Mouse (Mus musculus) ES-Bruce4 (cell line): ENCODE results near the gene Tgfb2. TPM values are rescaled to one million over a fixed set of nuclear protein-coding genes. Genes with fewer than 3 reads are reported as not detected.

ENCODE experiments used
- H3K27ac ChIP-seq: 2 replicates; pipeline ENCODE4 v1.5.1; 2012; ENCODE audit warnings: low read length, inconsistent platforms; ENCODE audit not compliant: insufficient read depth
- H3K27me3 ChIP-seq: 2 replicates; pipeline ENCODE4 v1.6.1; 2012; ENCODE audit warnings: mild to moderate bottlenecking, low read length, inconsistent platforms; ENCODE audit not compliant: control insufficient read depth, poor library complexity, insufficient read depth, severe bottlenecking
- H3K36me3 ChIP-seq: 2 replicates; pipeline ENCODE4 v1.6.1; 2012; ENCODE audit warnings: inconsistent platforms, mild to moderate bottlenecking, low read length, moderate library complexity; ENCODE audit not compliant: control insufficient read depth, poor library complexity, insufficient read depth, severe bottlenecking
- H3K4me1 ChIP-seq: one replicate; pipeline ENCODE4 v1.8.1; 2011; ENCODE audit warnings: low read length; ENCODE audit not compliant: control insufficient read depth, insufficient read depth
- H3K4me3 ChIP-seq: 2 replicates; pipeline ENCODE4 v1.5.1; 2011; ENCODE audit warnings: low read depth, mild to moderate bottlenecking, low read length
- H3K9ac ChIP-seq: 2 replicates; pipeline ENCODE4 v1.6.1; 2012; ENCODE audit warnings: low read depth, mild to moderate bottlenecking, inconsistent platforms; ENCODE audit not compliant: poor library complexity, severe bottlenecking
- H3K9me3 ChIP-seq: replicated peaks from 2 replicates; pipeline ENCODE4 v1.6.1; 2012; ENCODE audit warnings: mild to moderate bottlenecking, low read length, inconsistent platforms; ENCODE audit not compliant: control insufficient read depth, poor library complexity, insufficient read depth, severe bottlenecking
- CTCF ChIP-seq: IDR thresholded peaks from one replicate; pipeline ENCODE4 v1.8.1; 2011; ENCODE audit warnings: low read depth, low read length
- EP300 ChIP-seq: IDR thresholded peaks from 2 replicates; pipeline ENCODE4 v1.6.1; 2011; ENCODE audit warnings: low read depth, low read length; ENCODE audit not compliant: insufficient read depth
- POLR2A ChIP-seq: IDR thresholded peaks from one replicate; pipeline ENCODE4 v1.8.1; 2011; ENCODE audit warnings: low read length; ENCODE audit not compliant: insufficient read depth
- polyA plus RNA-seq: library from polyadenylated mRNA; stranded (reverse); fragments of >200 nt; gene quantifications from 2 replicates; pipeline ENCODE4 v1.2.4, GENCODE M21; 2011; ENCODE audit warnings: low read depth; ENCODE audit not compliant: missing spikeins, insufficient read depth, insufficient read length

Gene Tgfb2
- polyA plus RNA-seq, 1 experiment, result 11.9 TPM

DNA sequence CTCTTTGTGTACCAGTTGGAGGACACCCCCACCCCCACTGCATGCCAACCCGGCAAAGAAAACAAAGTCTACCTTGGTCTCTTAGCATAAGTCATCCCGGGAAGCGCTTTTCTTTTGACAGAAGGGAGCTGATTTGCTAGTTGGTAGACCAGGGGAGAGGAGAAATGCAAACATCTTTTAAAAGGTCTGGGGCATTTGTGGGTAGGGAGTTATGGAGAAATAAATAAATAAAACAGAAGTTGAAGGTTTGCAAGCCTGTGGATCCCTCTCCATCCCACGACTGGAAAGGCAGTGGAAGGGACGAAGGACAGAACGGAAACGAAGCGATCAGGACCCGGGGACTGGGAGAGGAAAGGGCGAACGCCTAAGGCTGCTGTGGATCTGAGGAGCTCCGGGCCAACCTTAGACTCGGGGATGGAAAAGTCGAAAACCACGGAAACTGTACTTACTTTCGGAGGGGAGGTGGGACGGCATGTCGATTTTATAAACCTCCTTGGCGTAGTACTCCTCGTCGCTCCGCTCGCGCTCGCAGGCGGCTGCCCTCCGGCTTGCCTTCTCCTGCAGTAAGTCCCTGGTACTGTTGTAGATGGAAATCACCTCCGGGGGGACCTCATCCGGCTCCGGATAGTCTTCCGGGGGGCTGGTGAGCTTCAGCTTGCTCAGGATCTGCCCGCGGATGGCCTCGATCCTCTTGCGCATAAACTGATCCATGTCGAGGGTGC is 1.6 kb downstream of the Tgfb2 start:
- no peak overlapping the region for H3K27ac ChIP-seq
- TF ChIP-seq EP300 (no peak), POLR2A (no peak), CTCF (no peak)

DNA sequence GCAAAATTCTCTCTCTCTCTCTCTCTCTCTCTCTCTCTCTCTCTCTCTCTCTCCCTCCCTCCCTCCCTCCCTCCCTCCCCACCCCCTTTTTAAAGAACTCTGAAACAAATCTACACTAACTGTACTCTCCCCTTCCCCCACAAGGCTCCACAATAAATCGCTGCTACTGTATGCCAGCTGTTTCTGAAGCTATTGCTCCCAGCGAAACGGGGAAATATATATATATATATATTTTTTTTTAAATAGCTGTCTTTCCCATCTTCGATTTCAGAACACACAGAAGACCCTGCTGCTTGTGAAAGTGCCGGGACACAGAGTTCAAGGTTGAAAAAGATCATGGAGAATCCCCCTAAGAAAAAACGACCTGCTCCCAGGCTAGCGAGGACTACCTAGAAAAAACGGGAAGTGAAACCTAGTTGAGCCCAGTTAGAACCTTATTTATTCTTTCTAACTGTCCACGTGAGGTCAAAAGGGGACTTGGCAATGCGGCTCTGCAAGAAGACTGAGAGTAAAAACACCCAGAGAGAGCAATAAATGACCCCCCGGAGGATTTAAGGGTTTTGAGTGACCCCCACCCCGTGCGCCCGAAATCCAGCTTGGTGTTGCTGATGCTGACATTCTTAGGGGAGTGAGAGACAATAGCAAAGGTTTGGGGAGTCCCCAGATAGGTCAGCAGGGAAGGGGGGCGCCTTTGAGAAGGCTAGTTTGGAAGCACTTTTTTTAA is 2.4 kb downstream of the Tgfb2 start:
- Histone ChIP-seq H3K4me1 (no peaks in the 10 kb centered on the region), H3K27ac (no peak overlapping the region), H3K9me3 (no peaks in the 10 kb centered on the region), H3K27me3 (peaks cover 10% of the 10 kb centered on the region), H3K4me3 (no peak overlapping the region), H3K9ac (no peak overlapping the region), H3K36me3 (no peaks in the 10 kb centered on the region)
- TF ChIP-seq POLR2A, result no peak
- no peak for TF ChIP-seq EP300
- TF ChIP-seq CTCF, result no peak

More for the DNA sequence above, 1.6 kb downstream of the Tgfb2 start:
- H3K4me1 ChIP-seq, result no peaks in the 10 kb centered on the region
- H3K9me3 ChIP-seq, result no peaks in the 10 kb centered on the region
- H3K4me3 ChIP-seq, result peak overlapping the region; percentile 38
- H3K9ac ChIP-seq, result peak overlapping the region; percentile 19
- H3K27me3 ChIP-seq, result peaks cover 10% of the 10 kb centered on the region
- no peaks in the 10 kb centered on the region for H3K36me3 ChIP-seq

DNA sequence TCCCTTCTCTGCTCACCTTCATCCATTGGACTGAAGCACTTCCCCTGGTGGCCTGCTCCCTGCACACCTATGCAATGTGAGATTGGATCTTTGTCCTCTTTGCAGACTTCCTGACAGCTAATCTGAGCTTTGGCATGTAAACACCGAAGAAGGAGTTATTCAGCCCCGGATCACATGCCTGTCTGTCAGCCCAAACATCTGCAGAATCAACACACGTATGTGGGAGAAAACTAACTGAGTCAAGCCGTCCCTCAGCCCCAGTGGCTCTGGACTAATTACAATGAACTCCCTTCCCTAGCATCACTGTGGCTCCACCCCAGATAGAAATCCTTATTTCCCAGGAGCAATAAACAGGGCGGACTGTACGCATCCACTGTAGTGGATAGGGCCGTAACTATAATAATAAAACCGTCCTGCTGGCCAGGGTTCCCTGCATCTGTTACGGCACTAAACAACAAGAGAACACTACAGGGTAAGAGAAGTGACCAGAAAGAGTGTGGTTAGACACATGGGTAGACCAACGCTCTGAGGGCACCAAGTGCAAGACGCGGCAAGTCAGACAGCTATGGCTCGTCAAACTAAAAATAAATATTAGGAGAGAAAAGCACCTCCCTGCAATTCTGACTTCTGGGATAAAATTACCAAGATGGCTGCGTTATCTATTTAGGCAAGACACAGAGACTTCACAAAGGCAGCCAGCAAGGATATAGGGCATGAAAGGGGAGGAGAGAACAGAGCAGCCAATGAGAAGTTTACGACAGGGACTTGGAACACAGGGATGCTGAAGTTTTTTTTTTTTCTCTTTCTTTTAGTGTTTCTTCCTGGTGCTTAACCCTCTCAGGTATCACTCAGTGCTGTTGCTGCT is 3.2 kb downstream of the Tgfb2 start:
- H3K27me3 ChIP-seq, result peaks cover 10% of the 10 kb centered on the region
- no peaks in the 10 kb centered on the region for H3K36me3 ChIP-seq
- H3K4me1 ChIP-seq, result no peaks in the 10 kb centered on the region
- H3K9ac ChIP-seq, result no peak overlapping the region
- no peaks in the 10 kb centered on the region for H3K9me3 ChIP-seq
- no peak overlapping the region for H3K4me3 ChIP-seq
- TF ChIP-seq POLR2A (no peak), CTCF (no peak), EP300 (no peak)
- H3K27ac ChIP-seq, result no peak overlapping the region

DNA sequence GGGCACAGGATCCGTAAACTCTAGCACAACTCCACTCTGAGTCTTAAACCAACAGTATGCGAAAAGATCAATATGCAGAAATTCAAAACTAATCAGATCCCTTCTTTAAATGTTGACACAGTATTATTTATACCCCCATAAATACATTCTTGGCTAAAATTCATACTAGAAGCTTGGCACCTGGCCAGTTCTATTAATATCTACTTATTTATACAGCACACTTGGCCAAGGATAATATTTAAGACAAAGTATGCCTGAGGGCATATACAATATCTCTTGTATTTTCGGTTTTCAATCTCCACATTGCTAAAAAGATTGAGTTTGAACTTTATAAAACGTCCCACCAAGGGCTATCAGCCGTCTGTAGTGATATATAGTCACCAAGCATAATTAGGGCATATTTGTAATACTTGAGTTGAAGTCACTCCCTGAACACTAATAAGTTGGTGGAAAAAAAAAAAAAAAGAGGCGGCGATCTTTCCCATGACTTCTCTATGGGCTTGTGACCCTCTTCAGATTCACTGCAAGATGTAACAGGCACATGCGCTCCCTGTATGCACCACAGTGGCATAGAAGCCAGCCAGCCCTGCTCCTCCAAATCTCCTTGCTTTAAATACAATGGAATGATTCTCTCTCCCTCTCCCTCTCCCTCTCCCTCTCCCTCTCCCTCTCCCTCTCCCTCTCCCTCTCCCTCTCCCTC is 4.4 kb downstream of the Tgfb2 start:
- Histone ChIP-seq H3K36me3 (no peaks in the 10 kb centered on the region), H3K27ac (no peak overlapping the region), H3K4me3 (no peak overlapping the region), H3K27me3 (peaks cover 10% of the 10 kb centered on the region), H3K4me1 (no peaks in the 10 kb centered on the region), H3K9me3 (no peaks in the 10 kb centered on the region), H3K9ac (no peak overlapping the region)
- TF ChIP-seq CTCF (no peak), EP300 (no peak), POLR2A (no peak)

DNA sequence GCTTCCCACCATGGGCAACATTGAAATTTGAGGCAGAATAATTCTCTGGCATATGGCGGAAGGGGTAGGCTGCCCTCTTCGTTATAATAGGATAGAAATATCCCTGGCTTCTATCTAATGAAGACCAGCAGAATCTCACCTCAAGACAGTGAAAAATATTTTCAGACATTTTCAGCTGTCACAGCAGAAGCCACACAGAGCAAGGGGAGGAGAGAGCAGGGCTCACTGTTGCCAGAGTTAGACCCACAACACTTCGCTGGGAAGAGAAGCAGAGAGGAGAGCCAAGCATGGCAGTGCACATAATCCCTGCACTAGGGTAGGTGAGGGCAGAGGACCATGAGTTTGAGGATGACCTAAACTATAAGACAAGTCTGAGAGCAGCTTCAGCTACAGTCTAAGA is 5.3 kb downstream of the Tgfb2 start:
- Histone ChIP-seq H3K4me1 (no peaks in the 10 kb centered on the region), H3K9me3 (no peaks in the 10 kb centered on the region), H3K27ac (no peak overlapping the region), H3K4me3 (no peak overlapping the region), H3K36me3 (no peaks in the 10 kb centered on the region), H3K9ac (no peak overlapping the region), H3K27me3 (peaks cover 7% of the 10 kb centered on the region)
- TF ChIP-seq EP300 (no peak), CTCF (no peak), POLR2A (no peak)
